Mouse (Mus musculus) urinary bladder, postnatal 4 days (tissue): ENCODE data around the gene Olfr1392.

Experiments used
- DNase-seq, 2 experiments: peaks; one replicate each; pipeline ENCODE4 v3.0.0; 2021 to 2022; ENCODE audit warnings: low spot score in 2 of 2

The Olfr1392 gene

DNA sequence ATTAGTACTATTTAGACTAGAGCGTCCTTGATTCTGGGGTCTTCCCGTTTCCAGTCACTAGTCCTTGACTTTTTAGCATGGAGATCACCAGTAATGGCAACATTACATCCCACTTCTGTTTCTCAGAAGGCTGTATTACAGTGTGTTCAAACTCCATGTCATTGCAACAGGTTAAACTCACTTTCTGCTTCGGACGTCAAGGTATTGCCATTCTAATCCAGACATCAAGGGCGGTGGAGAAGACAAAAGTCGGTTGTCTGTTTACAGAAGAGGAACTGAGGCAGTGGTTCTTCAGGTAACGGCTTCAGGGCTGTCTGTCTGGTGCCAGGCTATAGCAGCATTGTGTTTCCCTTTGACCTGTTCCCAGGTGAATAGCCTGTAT, 33.7 kb upstream of the Olfr1392 start:
- no peak for DNase-seq

DNA sequence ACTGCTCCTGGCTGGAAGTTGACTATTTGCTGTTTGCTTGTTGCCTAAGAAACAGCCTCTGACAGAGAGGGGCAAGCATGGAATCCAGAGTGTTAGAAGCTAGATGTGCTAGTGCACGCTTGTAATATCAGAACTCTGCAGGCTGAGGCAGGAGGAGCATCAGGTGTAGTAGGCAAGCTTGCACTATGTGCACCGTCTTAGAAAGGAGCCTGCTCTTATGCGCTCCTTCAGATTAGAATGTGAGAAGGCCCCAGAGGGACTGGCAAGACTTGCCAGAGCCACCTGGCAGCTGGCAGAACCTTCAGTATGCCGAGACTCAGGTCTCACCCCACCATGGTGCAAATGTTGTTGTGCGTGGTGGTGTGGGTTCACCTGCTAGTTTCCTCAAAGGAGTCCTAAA, 33.0 kb upstream of the Olfr1392 start:
- no peak for DNase-seq

DNA sequence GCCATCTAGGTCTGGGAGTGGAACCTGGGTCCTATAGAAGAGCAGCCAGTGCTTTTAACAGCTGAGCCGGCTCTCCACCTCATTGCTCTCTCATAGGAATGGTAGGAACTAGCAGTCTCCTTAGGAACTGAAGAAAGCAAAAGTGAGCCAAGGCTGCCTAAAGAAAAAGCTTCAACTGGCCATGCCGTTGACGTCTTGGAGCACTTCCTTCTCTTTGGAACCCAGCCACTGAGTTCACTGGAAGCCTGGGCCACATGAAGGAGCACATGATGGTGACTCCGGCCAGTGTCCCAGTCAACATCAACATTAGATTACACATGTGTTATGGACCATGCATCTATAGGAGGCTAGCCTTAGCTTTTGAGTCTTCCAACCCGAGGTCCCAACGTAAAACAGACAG, 32.0 kb upstream of the Olfr1392 start:
- no peak for DNase-seq

DNA sequence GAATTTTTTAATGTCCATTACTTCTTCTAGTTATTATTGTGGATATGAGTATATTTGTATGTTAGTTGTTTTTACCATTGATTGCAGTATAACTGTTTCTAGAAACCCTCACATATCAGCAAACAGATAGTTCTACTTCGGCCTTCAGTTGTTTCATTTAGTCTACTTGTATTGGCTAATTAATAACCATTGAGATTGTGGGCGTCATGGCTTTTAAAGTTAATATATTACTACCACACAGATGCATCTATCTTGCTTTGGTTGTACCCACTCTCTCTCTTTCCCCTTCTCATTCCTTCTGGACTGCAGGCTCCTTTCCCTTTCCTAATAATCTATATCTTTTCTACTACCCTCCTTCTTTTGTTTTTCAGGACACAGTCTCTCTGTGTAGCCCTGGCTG, 25.8 kb upstream of the Olfr1392 start:
- no peak for DNase-seq

DNA sequence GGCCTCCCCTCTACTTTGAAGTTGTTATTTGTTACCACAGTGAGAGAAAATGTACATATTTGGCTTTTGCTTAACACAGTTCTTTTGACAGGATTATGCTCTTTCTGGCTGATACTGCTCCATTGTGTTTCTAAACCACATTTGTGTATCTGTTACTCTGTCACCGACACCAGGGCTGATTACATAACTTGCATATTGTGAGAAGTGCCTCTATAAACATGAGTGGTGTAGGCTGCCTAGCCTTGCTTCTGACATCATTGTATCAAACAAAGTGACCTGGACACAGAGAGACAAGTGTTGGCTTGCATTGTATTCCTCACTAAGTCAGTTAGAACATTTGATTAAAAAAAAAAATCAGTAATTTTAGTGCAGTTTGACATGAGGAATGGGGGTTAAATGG, 25.3 kb upstream of the Olfr1392 start:
- no peak for DNase-seq

DNA sequence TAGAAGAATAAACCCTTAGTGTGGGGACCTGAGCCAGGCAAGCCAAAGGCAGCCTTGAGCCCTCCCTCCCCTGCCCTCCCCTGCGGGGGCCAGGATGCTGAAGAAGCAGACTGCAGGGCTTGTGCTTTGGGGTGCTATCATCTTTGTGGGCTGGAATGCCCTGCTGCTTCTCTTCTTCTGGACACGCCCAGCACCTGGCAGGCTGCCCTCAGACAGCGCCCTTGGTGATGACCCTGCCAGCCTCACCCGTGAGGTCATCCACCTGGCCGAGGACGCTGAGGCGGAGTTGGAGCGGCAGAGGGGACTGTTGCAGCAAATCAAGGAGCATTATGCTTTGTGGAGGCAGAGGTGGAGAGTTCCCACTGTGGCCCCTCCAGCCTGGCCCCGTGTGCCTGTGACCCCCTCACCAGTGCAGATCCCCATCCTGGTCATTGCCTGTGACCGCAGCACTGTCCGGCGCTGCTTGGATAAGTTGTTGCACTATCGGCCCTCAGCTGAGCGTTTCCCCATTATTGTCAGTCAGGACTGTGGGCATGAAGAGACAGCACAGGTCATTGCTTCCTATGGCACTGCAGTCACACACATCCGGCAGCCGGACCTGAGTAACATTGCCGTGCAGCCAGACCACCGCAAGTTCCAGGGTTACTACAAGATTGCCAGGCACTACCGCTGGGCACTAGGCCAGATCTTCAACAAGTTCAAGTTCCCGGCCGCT, 24.3 kb upstream of the Olfr1392 start:
- DNase-seq: peak in 1 of 2 experiments; percentile 60

DNA sequence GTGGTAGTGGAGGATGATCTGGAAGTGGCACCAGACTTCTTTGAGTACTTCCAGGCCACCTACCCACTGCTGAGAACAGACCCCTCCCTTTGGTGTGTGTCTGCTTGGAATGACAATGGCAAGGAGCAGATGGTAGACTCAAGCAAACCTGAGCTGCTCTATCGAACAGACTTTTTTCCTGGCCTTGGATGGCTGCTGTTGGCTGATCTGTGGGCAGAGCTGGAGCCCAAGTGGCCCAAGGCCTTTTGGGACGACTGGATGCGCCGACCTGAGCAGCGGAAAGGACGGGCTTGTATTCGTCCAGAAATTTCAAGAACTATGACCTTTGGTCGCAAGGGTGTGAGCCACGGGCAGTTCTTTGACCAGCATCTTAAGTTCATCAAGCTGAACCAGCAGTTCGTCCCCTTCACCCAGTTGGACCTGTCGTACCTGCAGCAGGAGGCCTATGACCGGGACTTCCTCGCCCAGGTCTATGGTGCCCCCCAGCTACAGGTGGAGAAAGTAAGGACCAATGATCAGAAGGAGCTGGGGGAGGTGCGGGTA, 23.7 kb upstream of the Olfr1392 start:
- no peak for DNase-seq

DNA sequence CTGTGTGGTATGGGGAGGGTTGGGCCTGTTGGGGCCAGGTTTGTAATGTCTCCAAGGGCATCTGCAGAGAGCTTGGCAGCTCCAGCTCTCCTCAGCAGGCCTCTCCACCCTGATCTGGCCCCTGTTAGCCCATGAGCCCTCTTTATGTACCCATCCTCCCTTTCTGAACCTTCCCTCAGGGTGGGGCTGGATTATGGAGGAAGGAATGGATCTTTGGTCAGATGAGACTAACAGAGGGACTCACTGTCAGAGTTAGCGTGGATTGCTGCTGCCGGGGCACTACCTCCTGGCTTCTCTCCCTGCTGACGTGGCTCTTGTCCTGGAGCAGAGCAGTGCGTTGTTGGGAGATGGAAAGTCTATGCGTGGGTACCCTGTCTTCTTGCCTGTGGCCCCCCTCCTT, 22.8 kb upstream of the Olfr1392 start:
- DNase-seq: no peak

DNA sequence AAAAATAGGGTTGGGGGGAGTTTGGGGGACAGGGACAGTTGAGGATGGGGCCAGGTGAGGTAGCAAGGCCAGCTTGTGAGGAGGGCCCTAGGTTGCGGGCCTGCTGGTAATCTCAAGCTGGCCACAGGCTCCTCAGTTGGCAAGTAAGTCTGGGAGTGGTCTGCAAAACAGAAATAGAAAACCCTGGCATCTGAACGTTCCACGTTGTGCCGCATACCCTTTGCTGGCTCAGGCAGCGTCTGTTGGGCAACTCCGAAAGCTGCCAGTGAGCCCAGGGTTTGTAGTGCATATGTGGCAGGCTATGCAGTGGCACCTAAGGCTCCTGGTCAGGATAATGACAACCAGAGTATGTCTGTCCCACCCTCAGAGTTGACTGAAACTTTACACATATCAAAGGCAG, 21.9 kb upstream of the Olfr1392 start:
- no peak for DNase-seq

DNA sequence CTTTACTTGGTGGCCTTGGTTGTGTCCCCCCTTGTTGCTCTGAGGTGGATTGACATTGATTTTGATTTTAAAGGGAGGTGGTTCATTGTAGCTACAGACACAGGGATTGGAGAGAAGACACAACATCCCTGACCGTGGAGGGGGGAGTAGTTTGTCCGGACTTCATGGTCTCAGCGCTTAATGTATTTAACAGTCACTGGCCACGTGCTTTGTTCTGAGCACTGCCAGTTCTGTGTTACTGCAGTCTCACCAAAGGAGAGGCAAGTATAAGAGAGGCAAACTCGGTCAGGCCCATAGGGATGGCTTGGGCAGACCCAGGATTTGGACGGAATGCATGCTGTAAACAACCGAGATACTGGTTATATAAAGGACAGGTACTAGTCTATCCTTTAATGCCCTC, 21.0 kb upstream of the Olfr1392 start:
- no peak for DNase-seq

DNA sequence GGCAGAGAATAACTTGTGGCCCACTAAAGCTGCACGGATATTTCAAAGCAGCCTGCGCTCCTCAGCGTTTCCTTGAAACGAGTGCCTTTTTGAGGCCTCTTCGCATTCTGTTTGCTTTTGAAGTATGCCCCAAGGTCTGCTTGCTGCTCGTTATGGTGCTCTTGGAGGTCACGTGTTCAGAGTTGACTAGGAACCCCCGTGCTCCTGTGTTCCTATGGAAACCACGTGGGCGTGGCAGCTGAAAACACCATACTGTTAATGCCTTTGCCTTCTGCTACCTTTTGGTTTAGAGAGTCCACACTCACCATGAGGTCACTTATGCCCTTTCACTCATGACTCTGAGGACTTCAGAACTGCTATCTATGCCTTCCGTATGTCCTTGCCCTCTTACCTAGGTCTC, 20.5 kb upstream of the Olfr1392 start:
- no peak for DNase-seq

DNA sequence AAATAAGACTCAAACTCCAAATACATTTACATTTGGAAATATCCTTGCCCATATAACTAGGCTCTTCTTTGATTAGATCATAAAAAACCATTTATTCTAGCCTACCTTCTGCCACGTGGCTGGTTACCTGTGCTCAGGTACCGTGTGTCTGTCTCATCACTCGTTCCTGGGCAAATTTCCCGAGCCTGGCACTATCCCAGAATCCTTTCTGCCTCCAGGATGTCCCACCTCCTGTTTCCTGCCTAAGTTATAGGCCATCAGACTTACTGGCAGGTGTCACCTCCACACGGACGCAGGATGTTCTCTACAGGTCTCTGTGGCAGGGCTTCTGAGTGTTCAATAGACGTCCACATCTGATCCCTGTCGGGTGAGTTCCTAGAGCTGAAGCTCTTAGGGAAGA, 20.0 kb upstream of the Olfr1392 start:
- DNase-seq: no peak

DNA sequence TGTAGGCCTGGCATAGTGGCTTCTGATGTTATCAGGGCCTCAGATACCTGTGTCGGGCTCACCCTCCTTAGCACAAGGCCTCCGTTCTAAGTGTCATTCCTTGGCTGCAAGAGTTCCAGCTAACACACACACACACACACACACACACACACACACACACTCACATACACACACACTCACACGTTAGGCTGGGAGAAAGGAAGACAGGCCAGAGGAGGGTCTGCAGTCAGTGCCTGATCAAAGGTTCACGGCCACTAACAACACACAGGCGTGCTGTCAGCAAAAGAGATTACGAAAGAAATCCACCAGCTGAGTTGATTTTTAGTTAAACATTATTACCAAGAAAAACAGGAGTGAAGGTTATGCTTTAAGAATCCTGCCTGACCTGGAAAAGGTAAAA, 18.4 kb upstream of the Olfr1392 start:
- DNase-seq: no peak

DNA sequence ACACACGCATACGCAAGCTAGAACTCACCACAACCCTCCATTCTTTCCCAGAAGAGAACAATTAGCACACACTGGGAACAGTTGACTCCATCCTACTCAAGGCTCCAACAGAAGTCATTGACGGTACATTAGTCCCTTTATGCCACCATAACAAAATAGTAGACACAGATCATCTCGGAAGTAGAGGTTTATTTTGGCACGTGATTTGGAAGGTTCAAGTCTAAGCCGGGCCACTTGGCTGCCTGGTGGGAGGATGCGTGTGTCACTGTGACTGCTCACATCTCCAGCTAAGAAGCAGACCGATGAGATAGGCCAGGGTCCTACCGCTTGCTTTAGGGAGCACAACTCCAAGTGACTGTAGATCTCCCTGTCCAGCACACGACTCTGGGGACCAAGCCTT, 17.8 kb upstream of the Olfr1392 start:
- DNase-seq: no peak

DNA sequence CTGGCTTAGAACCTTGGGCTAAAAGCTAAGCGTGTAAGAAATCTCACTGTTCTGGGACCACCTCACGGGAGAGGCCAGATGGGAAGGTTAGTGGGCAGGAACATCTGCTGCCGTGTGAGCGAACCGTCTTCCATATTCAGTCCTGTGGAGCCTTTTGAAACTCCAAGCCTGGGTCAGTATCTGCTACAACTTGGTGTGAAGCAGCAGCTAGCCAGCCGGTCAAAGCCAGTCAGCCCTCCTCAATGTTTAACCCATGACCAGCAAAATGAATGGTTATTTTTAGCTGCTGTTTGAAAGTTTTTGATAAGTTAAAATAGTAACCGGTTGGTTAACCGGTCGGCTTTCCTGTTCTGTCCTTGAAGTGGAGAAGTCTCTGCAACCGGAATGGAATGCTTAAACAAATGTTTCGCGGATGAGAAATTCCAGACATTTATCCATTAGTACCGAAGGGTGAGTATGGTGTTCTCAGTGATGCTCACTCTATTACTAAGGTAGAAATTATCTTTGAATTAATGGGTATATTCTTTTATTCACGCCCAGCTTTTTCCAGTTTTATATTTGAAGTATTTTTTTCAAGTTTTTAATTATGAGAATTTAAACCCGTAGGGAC, 17.0 kb upstream of the Olfr1392 start:
- DNase-seq: no peak

DNA sequence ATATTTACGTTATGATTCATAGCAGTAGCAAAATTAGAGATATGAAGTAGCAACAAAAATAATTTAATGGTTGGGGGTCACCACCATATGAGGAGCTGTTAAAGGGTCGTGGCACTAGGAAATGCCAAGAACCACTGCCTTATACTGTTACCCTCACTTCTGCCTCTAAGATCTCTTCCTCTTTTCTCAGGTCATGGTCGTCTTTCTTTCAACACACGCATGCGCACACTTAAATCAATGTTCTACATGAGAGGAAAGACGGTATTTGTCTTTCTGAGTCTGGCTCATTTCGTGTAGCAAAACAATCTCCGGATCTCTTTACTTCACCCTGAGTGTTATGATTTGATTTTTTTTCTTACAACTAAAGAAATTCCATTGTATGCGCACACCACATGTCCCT, 15.3 kb upstream of the Olfr1392 start:
- no peak for DNase-seq

DNA sequence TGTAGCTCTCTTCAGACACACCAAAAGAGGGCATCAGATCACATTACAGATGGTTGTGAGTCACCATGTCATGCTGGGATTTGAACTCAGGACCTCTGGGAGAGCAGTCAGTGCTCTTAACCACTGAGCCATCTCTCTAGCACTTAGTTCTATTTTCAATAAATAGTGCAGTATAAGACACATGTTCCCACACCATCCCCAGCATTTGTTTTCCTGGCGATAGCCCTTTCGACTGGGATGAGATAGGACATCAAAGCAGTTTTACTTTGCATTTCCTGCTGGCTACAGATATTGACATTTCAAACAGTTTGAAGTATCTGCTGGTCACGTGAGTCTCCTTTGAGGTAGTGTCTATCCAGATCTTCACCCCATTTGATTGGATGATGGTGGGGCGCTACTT, 14.7 kb upstream of the Olfr1392 start:
- no peak for DNase-seq

DNA sequence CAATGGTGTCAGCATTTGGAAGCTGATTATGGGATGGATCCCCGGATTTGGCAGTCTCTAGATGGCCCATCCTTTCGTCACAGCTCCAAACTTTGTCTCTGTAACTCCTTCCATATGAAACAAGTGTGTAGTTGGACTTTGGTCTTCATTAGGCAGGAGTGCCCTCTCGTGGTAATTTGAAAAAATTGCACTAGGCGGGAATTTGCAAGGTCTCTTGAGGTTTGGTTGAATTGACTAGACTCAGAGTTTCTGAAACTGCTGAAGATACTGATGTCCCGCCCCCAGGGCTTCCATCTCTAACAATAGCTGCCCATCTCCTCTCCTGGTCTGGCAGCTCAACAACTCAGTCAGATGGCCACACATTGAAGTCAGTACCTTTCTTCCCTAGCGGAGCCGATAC, 13.7 kb upstream of the Olfr1392 start:
- DNase-seq: no peak

DNA sequence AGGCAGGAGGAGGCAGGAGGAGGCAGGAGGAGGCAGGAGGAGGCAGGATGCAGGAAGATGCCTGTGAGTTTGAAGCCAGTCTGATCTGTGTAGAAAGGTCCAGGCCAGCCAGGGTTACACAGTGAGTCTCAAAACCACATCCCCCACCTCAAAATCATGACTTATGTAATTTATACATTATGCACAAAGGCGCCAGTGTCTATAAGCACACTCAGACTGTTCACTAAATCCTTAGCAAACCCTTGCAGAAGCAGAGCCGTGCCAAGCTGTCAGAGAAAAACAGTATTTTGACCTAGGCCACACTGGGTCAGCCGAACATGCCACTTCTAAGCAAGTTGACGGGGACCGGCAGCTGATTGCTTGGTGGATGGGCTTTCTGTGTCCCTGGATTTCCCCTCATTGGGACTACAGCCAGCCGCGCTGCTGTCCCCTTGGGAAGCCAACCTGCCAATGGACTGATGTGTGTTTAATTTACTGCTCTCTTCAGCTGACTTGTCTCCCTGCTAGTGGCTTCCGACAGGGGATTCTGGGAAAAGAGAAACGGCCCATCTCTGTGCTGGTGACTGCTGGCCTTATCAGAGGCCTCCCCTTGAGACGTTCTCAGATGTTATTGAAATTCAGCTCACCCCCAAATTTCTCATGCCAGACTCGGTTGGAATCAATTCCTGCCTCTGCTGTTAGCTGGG, 11.1 kb upstream of the Olfr1392 start:
- no peak for DNase-seq

DNA sequence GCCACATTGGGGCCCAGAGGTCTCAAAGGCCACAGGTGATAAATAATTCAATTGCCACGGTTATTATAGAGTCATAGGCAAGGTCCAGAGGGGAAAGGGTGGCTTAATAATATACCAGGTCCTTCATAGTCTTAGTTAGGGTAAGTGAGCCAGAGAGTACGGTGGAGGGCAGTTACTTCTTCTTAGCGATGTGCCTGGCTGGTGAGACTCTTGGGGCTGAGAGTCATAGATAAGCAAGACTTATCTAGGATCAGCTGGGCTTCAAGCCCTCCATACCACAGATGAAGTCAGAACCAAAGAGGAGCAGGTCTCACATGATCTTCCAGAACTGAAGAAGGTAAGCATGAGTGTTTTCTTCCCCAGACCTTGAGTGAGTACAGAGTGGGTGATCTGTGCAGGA, 6.9 kb upstream of the Olfr1392 start, which contains the start of gene Olfr1393:
TSS of gene Olfr1393 (plus strand) at position 83 of the 400 bp plus-strand sequence.
- DNase-seq: no peak

DNA sequence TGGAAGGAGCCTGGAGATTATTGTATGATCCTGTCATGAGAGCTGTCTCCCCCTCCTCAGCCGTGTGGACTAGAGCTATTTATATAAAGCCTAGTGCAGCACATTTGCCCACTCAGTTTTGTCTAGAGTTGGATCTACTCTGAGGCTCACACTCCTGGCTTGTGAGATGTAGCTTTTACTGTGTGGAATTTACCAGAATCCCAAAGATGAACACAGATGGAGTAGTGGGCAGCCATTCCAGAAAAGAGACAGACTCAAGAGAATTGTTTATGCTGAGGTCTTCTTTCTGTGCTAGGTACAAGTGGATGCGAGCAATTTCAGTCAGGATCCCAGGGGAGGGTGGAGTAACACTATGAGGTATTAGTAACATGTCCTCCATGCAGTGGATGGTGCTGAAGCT, 2.2 kb downstream of the Olfr1392 start:
- DNase-seq: no peak

DNA sequence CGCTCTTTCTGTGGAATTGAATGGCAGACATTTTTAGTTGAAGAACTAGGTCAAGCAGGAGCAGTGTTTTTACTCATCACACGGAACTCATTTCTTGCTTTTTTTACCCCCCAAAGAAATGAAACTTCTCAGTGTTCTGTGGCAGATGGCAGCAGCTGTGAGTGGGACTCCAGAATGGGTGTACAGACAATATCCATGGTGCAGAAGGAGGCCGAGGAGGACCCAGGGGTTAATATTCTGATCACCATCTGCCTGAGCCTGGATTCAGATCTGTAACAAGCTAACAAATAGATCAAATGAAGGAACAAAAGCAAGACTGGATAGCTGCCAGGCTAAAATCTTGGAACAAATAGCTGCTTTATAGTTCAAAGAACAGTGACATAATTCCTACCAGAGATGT, 7.7 kb downstream of the Olfr1392 start:
- no peak for DNase-seq

DNA sequence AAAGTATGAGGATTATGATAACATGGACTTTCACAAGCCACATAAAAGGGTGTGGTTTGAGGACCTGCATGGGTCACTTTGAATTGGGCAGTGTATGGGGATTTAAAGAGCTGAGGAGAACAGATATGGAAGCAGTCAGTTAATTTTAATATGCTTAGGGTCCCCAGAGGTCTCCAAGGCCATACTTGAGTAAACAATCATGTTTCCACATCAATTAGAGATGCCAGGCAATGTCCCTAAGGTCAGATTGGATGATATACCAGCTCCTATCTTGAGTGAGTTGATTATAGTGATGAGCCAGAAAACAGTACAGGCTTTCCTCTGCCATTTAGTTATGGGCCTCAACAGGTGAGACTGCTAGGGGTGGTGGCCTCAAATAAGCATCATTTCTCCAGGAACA, 19.4 kb downstream of the Olfr1392 start, which contains the start of gene Olfr10:
TSS of gene Olfr10 (plus strand) at position 301 of the 400 bp plus-strand sequence.
- no peak for DNase-seq
